18 mouse cellular contexts compared by ENCODE assay signal in the genomic region with DNA sequence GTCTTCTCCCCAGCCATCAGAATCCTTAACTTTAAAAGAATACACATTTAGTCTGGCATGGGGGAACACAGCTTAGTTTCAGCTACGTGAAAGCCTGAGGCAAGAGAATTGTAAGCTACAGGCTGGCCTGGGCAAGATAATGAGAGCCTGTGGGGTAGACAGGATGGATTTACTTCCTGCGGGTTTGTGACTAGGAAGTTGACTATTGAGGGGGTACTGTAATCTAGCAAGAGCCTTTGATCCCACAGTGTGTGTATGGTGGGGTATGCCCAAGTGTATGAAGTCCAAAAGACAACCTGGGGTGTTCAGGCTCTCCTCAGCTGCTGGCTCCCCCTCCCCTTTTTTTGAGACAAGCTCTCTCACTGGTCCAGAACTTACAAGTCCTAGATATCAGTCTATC. TPM values are rescaled to one million over a fixed set of nuclear protein-coding genes. Genes with fewer than 3 reads are reported as not detected.
DNase-seq lines count a peak whose midpoint lies in the region; ATAC-seq and TF ChIP-seq lines count a peak whose summit lies in the region.
"Had no signal": no experiment of that assay in that cellular context is flagged by ENCODE, and none has a peak within 500 bp of the region (broad histone marks: within the 10 kb centered on the region; RNA-seq: fewer than 3 reads in every experiment).

No protein-coding gene starts in this region.

- peaks cover 7% of the 10 kb centered on the region; the same call in 1 of the 2 replicates for H3K4me1 ChIP-seq in midbrain, embryonic 13.5 days (replicated peaks)
- no peaks in the 10 kb centered on the region for H3K4me1 ChIP-seq in midbrain, postnatal 0 days (ENCODE audit: insufficient read depth, low read length)
- H3K4me1 ChIP-seq in MEL (ENCODE audit: control insufficient read depth in 1 of 2, insufficient read depth in 2 of 2, low read length in 2 of 2), result no peaks in the 10 kb centered on the region

- no peaks in the 10 kb centered on the region for H3K79me2 ChIP-seq in MEL (ENCODE audit: control insufficient read depth, insufficient read depth, low read length, poor library complexity)

- TF ChIP-seq CTCF in midbrain, postnatal 0 days (IDR thresholded peaks at IDR 0.05), result no peak
- TF ChIP-seq CTCF in MEL (IDR thresholded peaks at IDR 0.05 in 2 of 3, conservative IDR thresholded peaks at IDR 0.05 in 1 of 3; ENCODE audit: control insufficient read depth in 1 of 3, insufficient read depth in 1 of 3, low read depth in 2 of 3, low read length in 3 of 3, poor library complexity in 1 of 3, severe bottlenecking in 1 of 3), result no peak

- no peak for TF ChIP-seq EP300 in MEL (IDR thresholded peaks at IDR 0.05; ENCODE audit: low read depth in 1 of 2, low read length in 2 of 2)

- TF ChIP-seq POLR2A in MEL (IDR thresholded peaks at IDR 0.05; ENCODE audit: control insufficient read depth in 1 of 2, insufficient read depth in 1 of 2, low read depth in 1 of 2, low read length in 2 of 2, poor library complexity in 1 of 2), result no peak

- no peak for DNase-seq in midbrain, postnatal 0 days (ENCODE audit: low spot score)
- peak; percentile 28 for DNase-seq in MEL (ENCODE audit: low read depth, low spot score)
- no peak for DNase-seq in adrenal gland, postnatal 10 days
- no peak for DNase-seq in left cerebral cortex, adult 8-10 months (ENCODE audit: low spot score in 2 of 2)
- DNase-seq: adrenal gland, postnatal 25 days; cerebellum, adult 18-20 months; cerebellum, adult 9-11 months; cerebellum, postnatal 36 days; gastrocnemius, adult 2 months had no signal

- no peak overlapping the region for H3K27ac ChIP-seq in midbrain, embryonic 13.5 days
- no peak overlapping the region for H3K27ac ChIP-seq in midbrain, postnatal 0 days (ENCODE audit: low read depth, low read length)
- no peak overlapping the region for H3K27ac ChIP-seq in MEL (ENCODE audit: control insufficient read depth, low read depth, low read length)
- H3K27ac ChIP-seq: embryonic facial prominence, embryonic 10.5 days; gastrocnemius, adult 2 months; hindbrain, embryonic 15.5 days had no signal

- WGBS in midbrain, embryonic 13.5 days, result 54% methylated on average over 2 of the region's 2 CpGs
- WGBS in midbrain, postnatal 0 days, result 40% methylated on average over 2 of the region's 2 CpGs

- H3K9ac ChIP-seq in midbrain, embryonic 13.5 days (replicated peaks), result no peak overlapping the region
- no peak overlapping the region for H3K9ac ChIP-seq in midbrain, postnatal 0 days (replicated peaks; ENCODE audit: low read length, poor library complexity, severe bottlenecking)
- no peak overlapping the region for H3K9ac ChIP-seq in MEL (ENCODE audit: control insufficient read depth, low read depth, low read length, poor library complexity, severe bottlenecking)
- H3K9ac ChIP-seq: heart, embryonic 12.5 days; hindbrain, embryonic 15.5 days had no signal

- no peak overlapping the region for H3K4me2 ChIP-seq in midbrain, embryonic 13.5 days (replicated peaks)
- H3K4me2 ChIP-seq in midbrain, postnatal 0 days (ENCODE audit: low read depth, low read length, poor library complexity, severe bottlenecking), result no peak overlapping the region
- H3K4me2 ChIP-seq: heart, embryonic 12.5 days; hindbrain, embryonic 15.5 days had no signal

- H3K27me3 ChIP-seq in midbrain, embryonic 13.5 days, result no peaks in the 10 kb centered on the region
- no peaks in the 10 kb centered on the region for H3K27me3 ChIP-seq in midbrain, postnatal 0 days (ENCODE audit: insufficient read depth, low read length)
- no peaks in the 10 kb centered on the region for H3K27me3 ChIP-seq in MEL (ENCODE audit: control insufficient read depth in 1 of 2, insufficient read depth in 2 of 2, low read length in 2 of 2)
- H3K27me3 ChIP-seq: heart, embryonic 12.5 days; hindbrain, embryonic 15.5 days; Patski had no signal

- peak; percentile 45; the same call in 1 of the 2 replicates for ATAC-seq in midbrain, embryonic 13.5 days
- ATAC-seq in midbrain, postnatal 0 days (ENCODE audit: low FRiP score), result no peak
- ATAC-seq in megakaryocyte, adult 5-6 weeks (ENCODE audit: poor library complexity, severe bottlenecking), result peak; percentile 24; the same call in 1 of the 2 replicates
- ATAC-seq: activated CD4-positive, CD25-positive, alpha-beta regulatory T cell, adult 4 months; forebrain, embryonic 14.5 days; Patski had no signal

- TF ChIP-seq RAD21 in MEL (IDR thresholded peaks at IDR 0.05; ENCODE audit: low read depth, low read length), result no peak

- H3K36me3 ChIP-seq in midbrain, embryonic 13.5 days, result peaks cover 6% of the 10 kb centered on the region; the same call in 1 of the 2 replicates
- H3K36me3 ChIP-seq in midbrain, postnatal 0 days (ENCODE audit: insufficient read depth, low read length), result no peaks in the 10 kb centered on the region
- no peaks in the 10 kb centered on the region; a peak in 2 of 4 replicates for H3K36me3 ChIP-seq in MEL (ENCODE audit: control insufficient read depth in 1 of 2, insufficient read depth in 2 of 2, low read length in 2 of 2)
- H3K36me3 ChIP-seq: embryonic facial prominence, embryonic 10.5 days; G1E; heart, embryonic 12.5 days; hindbrain, embryonic 15.5 days had no signal

- H3K4me3 ChIP-seq in midbrain, embryonic 13.5 days (replicated peaks), result no peak overlapping the region
- no peak overlapping the region for H3K4me3 ChIP-seq in midbrain, postnatal 0 days (ENCODE audit: low read depth, low read length)
- no peak overlapping the region for H3K4me3 ChIP-seq in MEL (ENCODE audit: control insufficient read depth in 1 of 2, insufficient read depth in 1 of 2, low read depth in 2 of 2, low read length in 2 of 2)
- H3K4me3 ChIP-seq: embryonic facial prominence, embryonic 10.5 days; gastrocnemius, adult 2 months; heart, embryonic 12.5 days; hindbrain, embryonic 15.5 days had no signal

- H3K9me3 ChIP-seq in midbrain, embryonic 13.5 days, result no peaks in the 10 kb centered on the region
- H3K9me3 ChIP-seq in midbrain, postnatal 0 days (ENCODE audit: low read length), result no peaks in the 10 kb centered on the region
- no peaks in the 10 kb centered on the region for H3K9me3 ChIP-seq in MEL (replicated peaks; ENCODE audit: insufficient read depth, low read length)
- H3K9me3 ChIP-seq: embryonic facial prominence, embryonic 10.5 days; G1E; heart, embryonic 12.5 days; hindbrain, embryonic 15.5 days had no signal

TF ChIP-seq in MEL, 35 proteins besides CTCF, POLR2A, EP300 and RAD21:
- TF ChIP-seq TCF12 (IDR thresholded peaks at IDR 0.05; ENCODE audit: low read depth, low read length) (no peak), MAZ (IDR thresholded peaks at IDR 0.05; ENCODE audit: low read depth, low read length) (no peak)

RNA-seq across cellular contexts. Expression of a gene that starts 41.1 kb away (rescaled TPM):
- 236 and 245 TPM in 2 replicates for polyA plus RNA-seq in midbrain, embryonic 13.5 days (2015; fragmentation: Nextera tagmentation; extraction: Ambion mirVana)
- 94.0 and 96.9 TPM in 2 replicates for total RNA-seq in midbrain, postnatal 0 days (2014; rRNA removed)
- polyA plus RNA-seq in midbrain, postnatal 0 days (2015; fragmentation: Nextera tagmentation; extraction: Ambion mirVana), result 188 and 192 TPM in 2 replicates
- 220 and 237 TPM in 2 replicates for total RNA-seq in MEL (2012; rRNA removed)
- polyA plus RNA-seq in MEL (2012; ENCODE audit: insufficient read depth in 1 of 2, insufficient read length in 2 of 2, low read depth in 1 of 2, low replicate concordance in 2 of 2, missing spikeins in 1 of 2), result 100 to 1,000 TPM in 1 of 2 experiments, not detected in 1; 230 TPM
- 134 and 149 TPM in 2 replicates for total RNA-seq in megakaryocyte, adult 5-6 weeks (2015)
- 114 and 153 TPM in 2 replicates for total RNA-seq in megakaryocyte, adult 5-6 weeks (2017)
- total RNA-seq in adrenal gland, postnatal 10 days (2021), result 100 to 1,000 TPM; 232 to 259 TPM
- 100 to 1,000 TPM; 449 to 488 (median 466) TPM for total RNA-seq in left cerebral cortex, adult 8-10 months (2022)

RNA-seq across cellular contexts. Expression of a gene that starts 43.7 kb away (rescaled TPM):
- 31.3 TPM in 2 replicates for polyA plus RNA-seq in midbrain, embryonic 13.5 days (2015; fragmentation: Nextera tagmentation; extraction: Ambion mirVana)
- total RNA-seq in midbrain, postnatal 0 days (2014; rRNA removed), result 32.3 and 36.0 TPM in 2 replicates
- 18.2 and 18.9 TPM in 2 replicates for polyA plus RNA-seq in midbrain, postnatal 0 days (2015; fragmentation: Nextera tagmentation; extraction: Ambion mirVana)
- 2.3 and 2.4 TPM in 2 replicates for total RNA-seq in MEL (2012; rRNA removed)
- polyA plus RNA-seq in MEL (2012; ENCODE audit: insufficient read depth in 1 of 2, insufficient read length in 2 of 2, low read depth in 1 of 2, low replicate concordance in 2 of 2, missing spikeins in 1 of 2), result 1 to 10 TPM in 1 of 2 experiments, not detected in 1; 3.9 TPM
- total RNA-seq in megakaryocyte, adult 5-6 weeks (2015), result 11.8 and 14.1 TPM in 2 replicates
- total RNA-seq in megakaryocyte, adult 5-6 weeks (2017), result 9.3 and 10.5 TPM in 2 replicates
- 10 to 100 TPM; 76.1 to 81.3 TPM for total RNA-seq in adrenal gland, postnatal 10 days (2021)
- total RNA-seq in left cerebral cortex, adult 8-10 months (2022), result 10 to 100 TPM; 42.1 to 49.9 (median 43.5) TPM
